Mouse (Mus musculus) CD4-positive helper T cell, adult 2 months (primary cell): Measurements from ENCODE around the gene Spem1.

Experiments
- DNase-seq: peaks from one replicate; pipeline ENCODE4 v3.0.0-alpha.2; 2012; ENCODE audit warnings: low read depth, missing footprints, low spot score

Gene Spem1

GRCm38 (mm10) chr11:69836703-69837576, 15.0 kb upstream of the Spem1 start:
- peak; percentile 44 for DNase-seq

GRCm38 (mm10) chr11:69835966-69836335, 14.0 kb upstream of the Spem1 start:
- DNase-seq: peak; percentile 38

GRCm38 (mm10) chr11:69835326-69835965, 13.5 kb upstream of the Spem1 start:
- no peak for DNase-seq

- DNase-seq: peak; percentile 71
These were observed 12.1 kb upstream of the Spem1 start for GRCm38 (mm10) chr11:69834001-69834549.

GRCm38 (mm10) chr11:69833554-69833953, 11.6 kb upstream of the Spem1 start:
- DNase-seq: no peak

- no peak for DNase-seq
These were observed 6.9 kb upstream of the Spem1 start for GRCm38 (mm10) chr11:69828832-69829231.

- DNase-seq: no peak
These were observed 1.5 kb upstream of the Spem1 start for GRCm38 (mm10) chr11:69823456-69823855.

- no peak for DNase-seq
These were observed 3.1 kb downstream of the Spem1 start for GRCm38 (mm10) chr11:69818871-69819270.

GRCm38 (mm10) chr11:69818365-69818764, 3.6 kb downstream of the Spem1 start, which contains the start of gene Spem2:
TSS of gene Spem2 (minus strand) at chr11:69818465.
- DNase-seq: no peak

GRCm38 (mm10) chr11:69816520-69816919, 5.5 kb downstream of the Spem1 start:
- DNase-seq: no peak

- DNase-seq: no peak
These were observed 6.8 kb downstream of the Spem1 start, which contains the start of gene Gm39566 for GRCm38 (mm10) chr11:69815155-69815554. TSS of gene Gm39566 (minus strand) at chr11:69815298.

GRCm38 (mm10) chr11:69810280-69810679, 11.7 kb downstream of the Spem1 start:
- no peak for DNase-seq

GRCm38 (mm10) chr11:69807641-69808040, 14.3 kb downstream of the Spem1 start:
- DNase-seq: no peak

- DNase-seq: no peak
These were observed 15.6 kb downstream of the Spem1 start for GRCm38 (mm10) chr11:69806378-69806777.

- no peak for DNase-seq
These were observed 16.7 kb downstream of the Spem1 start, which contains the start of gene Tmem102 for GRCm38 (mm10) chr11:69804972-69805909. TSS of gene Tmem102 (minus strand) at chr11:69805624.

- no peak for DNase-seq
These were observed 17.4 kb downstream of the Spem1 start for GRCm38 (mm10) chr11:69804652-69804940.

- peak; percentile 80 for DNase-seq
These were observed 18.0 kb downstream of the Spem1 start for GRCm38 (mm10) chr11:69803786-69804651.

- DNase-seq: no peak
These were observed 18.7 kb downstream of the Spem1 start for GRCm38 (mm10) chr11:69803328-69803727.

GRCm38 (mm10) chr11:69802648-69803105, 19.3 kb downstream of the Spem1 start:
- DNase-seq: peak; percentile 73

- no peak for DNase-seq
These were observed 20.5 kb downstream of the Spem1 start, which contains the start of gene Fgf11 for GRCm38 (mm10) chr11:69801379-69801977. TSS of gene Fgf11 (minus strand) at chr11:69801857.
